Mouse (Mus musculus) liver, postnatal 0 days (tissue): Measurements from ENCODE around the gene Psmd14.

Experiments
- CTCF ChIP-seq: sonication (generic); IDR thresholded peaks from 2 replicates; pipeline ENCODE4 v1.5.1; 2016; ENCODE audit warnings: antibody characterized with exemption, low read depth
- EP300 ChIP-seq: IDR thresholded peaks from 2 replicates; pipeline ENCODE4 v1.6.1; 2016; ENCODE audit warnings: antibody characterized with exemption, low read depth, mild to moderate bottlenecking

- TF ChIP-seq CTCF (no peak), EP300 (no peak)
Observed at GRCm38 (mm10) chr2:61764470-61765105, 53.1 kb downstream of the Psmd14 start.
